Mouse (Mus musculus): ENCODE data around the gene Vsx1. TPM values are rescaled to one million over a fixed set of nuclear protein-coding genes. Genes with fewer than 3 reads are reported as not detected.

Vsx1 gene
- total RNA-seq, 1 experiment from 2014 or later: not detected

DNA sequence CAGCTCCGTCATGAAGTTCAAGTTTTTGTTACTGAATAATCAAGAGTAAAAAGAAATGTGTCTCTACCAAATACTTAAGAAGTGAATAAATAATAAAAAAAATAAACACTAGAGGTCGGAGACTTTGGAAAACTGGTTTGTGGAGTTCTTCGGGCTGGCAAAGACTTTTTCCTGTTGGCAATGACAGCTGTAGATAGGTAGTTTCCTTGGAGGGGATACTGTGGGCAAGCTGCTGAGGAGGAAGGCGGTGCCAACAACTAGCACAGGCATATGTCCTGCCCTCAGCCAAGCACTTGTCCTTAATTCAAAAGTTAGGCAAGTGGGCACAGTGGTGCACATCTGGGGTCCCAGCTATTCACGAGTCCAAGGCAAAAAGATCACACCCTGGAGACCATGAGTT is 20.2 kb downstream of the Vsx1 start:
- no peak for ATAC-seq (ENCODE audit: extremely low read depth, insufficient number of reproducible peaks, low FRiP score, poor library complexity, severe bottlenecking)

DNA sequence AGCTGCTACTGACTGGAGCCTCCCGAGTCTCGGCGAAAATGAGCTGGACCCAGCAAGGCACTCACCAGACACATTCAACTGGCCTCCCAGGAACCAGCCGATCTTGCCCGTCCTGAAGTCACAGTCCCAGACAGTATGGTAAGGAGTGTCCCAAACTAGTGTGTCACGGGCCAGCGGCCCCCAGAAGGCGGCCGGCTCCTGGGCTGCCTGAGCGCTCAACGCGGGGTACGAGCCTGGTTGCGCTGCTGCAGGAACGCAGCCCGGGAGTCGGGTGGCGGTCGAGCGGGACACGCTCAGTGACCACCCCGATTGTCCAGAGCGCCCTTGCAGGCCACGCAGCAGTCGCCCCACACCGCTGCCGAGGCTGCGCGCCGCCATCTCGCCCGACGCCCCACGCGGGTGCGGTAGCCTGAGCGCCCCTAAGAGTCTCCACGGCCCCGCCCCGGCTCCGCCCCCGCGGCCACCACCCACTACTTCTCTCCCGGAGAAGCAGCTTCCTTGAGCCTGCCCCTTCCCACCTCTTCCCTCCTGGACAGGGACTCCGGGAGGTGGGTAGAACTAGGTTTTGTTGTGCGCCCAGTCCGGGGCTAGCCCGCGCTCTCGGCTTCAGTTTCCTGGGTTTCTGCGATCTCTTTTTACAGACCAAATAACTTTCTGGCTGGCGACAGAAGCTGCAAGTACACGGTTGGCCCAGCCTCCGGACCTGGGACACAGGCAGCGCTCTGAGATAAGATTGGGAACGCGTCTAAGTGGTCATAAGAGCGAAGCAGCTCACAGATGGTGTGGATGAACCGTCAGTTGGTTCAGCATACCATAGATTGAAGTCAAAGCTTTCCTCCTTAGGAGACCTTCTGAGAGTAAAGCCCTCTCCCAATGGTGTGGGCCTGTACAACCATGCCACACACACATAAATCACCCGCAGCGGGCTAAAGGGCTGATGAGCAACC is 21.1 kb downstream of the Vsx1 start, which contains the start of gene Acss1:
Gene Acss1 (minus strand): TSS at position 681 of the 947 bp plus-strand sequence.
- no peak for ATAC-seq (ENCODE audit: extremely low read depth, insufficient number of reproducible peaks, low FRiP score, poor library complexity, severe bottlenecking)

DNA sequence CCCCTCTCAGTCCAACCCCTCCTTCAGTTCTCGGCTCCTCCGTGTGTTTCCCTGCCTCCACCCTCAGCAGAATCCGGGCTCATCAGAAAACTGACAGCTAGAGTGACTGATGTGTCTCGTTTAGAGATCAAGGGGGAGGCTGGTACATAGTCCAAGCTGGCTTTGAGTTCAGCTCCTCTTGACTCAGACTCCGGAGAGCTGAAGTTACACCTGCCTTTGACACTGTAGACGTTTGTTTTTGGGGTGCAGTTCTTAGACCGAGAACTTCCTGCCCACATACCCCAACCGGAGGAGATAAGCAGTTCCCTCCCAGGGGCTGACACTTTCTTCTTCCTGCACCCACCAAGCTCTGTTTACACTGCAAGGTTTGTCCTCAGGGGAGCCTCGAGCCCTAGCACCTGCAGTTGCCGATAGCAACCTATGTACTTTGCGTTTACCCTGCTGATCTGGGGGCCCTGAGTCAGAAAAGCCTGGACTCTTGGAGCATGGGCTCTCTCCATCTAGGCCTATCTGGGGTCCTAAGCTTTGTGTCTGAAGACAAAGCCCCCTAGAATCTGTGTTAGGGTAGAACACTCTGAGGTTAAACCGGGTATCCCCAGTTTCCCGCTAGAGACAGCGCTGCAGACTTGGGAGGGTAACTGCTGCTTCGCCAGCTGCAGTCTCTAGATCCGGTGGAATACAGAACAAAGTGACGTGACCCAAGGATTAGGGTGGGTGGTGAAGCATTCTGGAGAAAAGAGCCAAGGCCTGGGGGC is 21.9 kb downstream of the Vsx1 start:
- ATAC-seq (ENCODE audit: extremely low read depth, insufficient number of reproducible peaks, low FRiP score, poor library complexity, severe bottlenecking): peak; percentile 74

DNA sequence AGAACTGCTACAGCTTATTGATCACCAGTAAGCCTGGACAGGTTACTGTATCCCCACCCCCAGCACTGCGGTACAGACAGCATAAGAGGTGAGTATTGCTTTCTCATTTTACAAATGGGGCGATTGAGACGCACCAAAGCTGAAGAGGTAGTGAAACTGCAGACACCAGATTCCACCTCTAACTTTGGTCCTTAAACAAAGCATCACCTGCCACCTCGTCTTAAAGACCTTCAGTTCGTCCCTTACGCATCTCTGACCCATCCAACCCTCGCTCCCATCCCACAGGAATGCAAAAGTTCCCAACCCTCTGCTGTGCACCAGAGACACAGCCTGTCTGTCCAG is 22.5 kb downstream of the Vsx1 start:
- peak; percentile 33 for ATAC-seq (ENCODE audit: extremely low read depth, insufficient number of reproducible peaks, low FRiP score, poor library complexity, severe bottlenecking)

GRCm38 (mm10) chr2:150665534-150666451 is 23.4 kb downstream of the Vsx1 start:
- no peak for ATAC-seq (ENCODE audit: extremely low read depth, insufficient number of reproducible peaks, low FRiP score, poor library complexity, severe bottlenecking)

DNA sequence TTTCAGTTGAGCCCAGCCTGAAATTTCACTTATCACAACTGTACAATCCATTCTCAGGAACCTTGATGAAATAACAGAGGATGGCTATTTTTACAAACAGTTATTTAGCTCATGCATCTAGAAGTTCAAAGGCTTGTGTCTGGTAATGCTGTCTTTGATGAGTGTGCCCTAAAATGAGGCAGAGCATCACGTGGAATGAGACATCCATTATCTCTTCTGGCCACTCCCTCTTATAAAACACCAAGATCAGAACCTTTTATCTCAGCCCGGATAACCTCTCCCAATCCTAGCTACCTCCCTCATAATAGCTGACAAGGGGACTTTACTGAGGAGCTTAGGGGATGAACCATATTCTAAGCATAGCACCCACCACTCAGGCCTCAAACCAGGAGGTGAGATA is 24.2 kb downstream of the Vsx1 start:
- no peak for ATAC-seq (ENCODE audit: extremely low read depth, insufficient number of reproducible peaks, low FRiP score, poor library complexity, severe bottlenecking)

- ATAC-seq (ENCODE audit: extremely low read depth, insufficient number of reproducible peaks, low FRiP score, poor library complexity, severe bottlenecking): no peak
Measured at GRCm38 (mm10) chr2:150664152-150664920, 24.8 kb downstream of the Vsx1 start.

DNA sequence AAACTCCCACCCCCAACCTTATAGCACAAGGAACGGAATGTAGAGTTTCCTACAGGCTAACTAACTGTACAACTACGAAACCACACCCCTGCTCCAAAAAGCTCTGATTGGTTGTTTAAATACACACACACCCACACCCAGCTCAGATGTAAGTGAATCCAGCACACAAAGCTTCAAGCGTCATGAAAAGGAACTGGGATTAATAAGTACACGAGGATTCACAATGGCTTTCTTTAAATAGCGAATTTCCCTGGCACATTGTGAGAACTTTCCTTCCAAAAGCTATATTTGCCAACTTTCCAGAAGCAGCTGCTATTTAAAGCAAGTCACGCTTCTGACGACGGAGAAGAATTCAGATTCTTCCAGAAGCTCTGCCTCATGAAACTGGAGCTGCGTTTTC is 25.9 kb downstream of the Vsx1 start:
- no peak for ATAC-seq (ENCODE audit: extremely low read depth, insufficient number of reproducible peaks, low FRiP score, poor library complexity, severe bottlenecking)

- ATAC-seq (ENCODE audit: extremely low read depth, insufficient number of reproducible peaks, low FRiP score, poor library complexity, severe bottlenecking): no peak
Measured at GRCm38 (mm10) chr2:150662007-150662406, 27.2 kb downstream of the Vsx1 start.

GRCm38 (mm10) chr2:150660668-150661451 is 28.3 kb downstream of the Vsx1 start:
- no peak for ATAC-seq (ENCODE audit: extremely low read depth, insufficient number of reproducible peaks, low FRiP score, poor library complexity, severe bottlenecking)

DNA sequence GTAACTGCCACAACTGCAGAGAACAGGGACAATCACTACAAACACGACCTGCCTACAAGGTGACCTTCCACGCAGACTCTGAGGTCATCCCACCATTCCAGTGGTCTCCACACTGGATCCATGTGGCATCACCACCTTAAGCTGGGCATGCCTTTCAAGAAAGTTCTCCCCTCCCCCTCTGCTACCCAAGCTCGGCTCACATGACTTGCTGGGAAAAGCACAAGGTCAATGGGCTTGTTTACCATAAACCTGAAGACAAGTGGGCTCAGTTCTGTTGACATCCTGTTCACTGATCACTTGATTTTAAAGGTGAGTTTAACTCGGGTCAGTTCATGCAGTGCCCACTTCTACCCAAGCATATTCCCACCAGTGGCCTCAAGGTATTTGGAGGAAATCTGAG is 29.1 kb downstream of the Vsx1 start:
- ATAC-seq (ENCODE audit: extremely low read depth, insufficient number of reproducible peaks, low FRiP score, poor library complexity, severe bottlenecking): no peak

GRCm38 (mm10) chr2:150656975-150657768 is 32.0 kb downstream of the Vsx1 start:
- no peak for ATAC-seq (ENCODE audit: extremely low read depth, insufficient number of reproducible peaks, low FRiP score, poor library complexity, severe bottlenecking)

- no peak for ATAC-seq (ENCODE audit: extremely low read depth, insufficient number of reproducible peaks, low FRiP score, poor library complexity, severe bottlenecking)
Measured at GRCm38 (mm10) chr2:150656112-150656511, 33.0 kb downstream of the Vsx1 start.

DNA sequence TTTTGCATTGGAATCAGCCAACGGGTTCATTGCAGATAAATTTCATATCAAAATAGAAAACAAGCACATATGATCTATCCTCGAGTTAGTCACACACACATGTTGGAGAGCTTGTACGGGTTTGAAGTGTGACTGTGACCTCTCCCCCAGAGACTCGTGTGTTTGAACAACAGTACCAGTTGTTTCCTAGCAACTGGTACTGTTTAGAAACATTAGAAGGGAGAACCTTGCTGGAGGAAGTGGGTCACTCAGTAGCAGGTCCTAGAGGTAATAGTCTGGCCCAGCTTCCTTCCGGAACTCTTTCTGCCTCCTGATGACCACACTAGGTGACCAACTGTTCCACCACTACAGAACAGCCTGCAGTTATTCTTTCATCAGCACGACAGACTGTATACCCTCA is 33.9 kb downstream of the Vsx1 start:
- ATAC-seq (ENCODE audit: extremely low read depth, insufficient number of reproducible peaks, low FRiP score, poor library complexity, severe bottlenecking): peak; percentile 54; the same call in 1 of the 2 replicates

- no peak for ATAC-seq (ENCODE audit: extremely low read depth, insufficient number of reproducible peaks, low FRiP score, poor library complexity, severe bottlenecking)
Measured at GRCm38 (mm10) chr2:150654814-150655213, 34.3 kb downstream of the Vsx1 start.

DNA sequence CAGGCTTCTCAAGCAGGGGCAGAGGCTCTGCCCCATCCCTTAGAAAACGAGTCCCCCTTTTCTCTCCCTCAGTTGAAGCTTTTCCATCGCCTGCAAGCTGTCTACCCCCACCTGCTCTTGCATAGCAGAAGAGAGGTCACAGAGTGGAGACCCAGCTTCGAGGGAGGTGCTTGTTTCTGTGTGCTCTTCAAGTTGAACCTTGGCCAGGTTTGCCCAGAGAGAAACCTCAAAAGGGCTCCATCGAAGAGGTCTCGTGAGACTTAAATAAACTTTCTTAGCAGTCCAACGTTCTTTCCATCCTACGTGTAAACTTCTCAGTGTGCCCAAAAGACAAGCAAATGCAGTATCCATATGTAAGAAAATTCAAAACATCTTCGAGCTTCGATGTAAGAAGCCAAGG is 37.8 kb downstream of the Vsx1 start:
- no peak for ATAC-seq (ENCODE audit: extremely low read depth, insufficient number of reproducible peaks, low FRiP score, poor library complexity, severe bottlenecking)

DNA sequence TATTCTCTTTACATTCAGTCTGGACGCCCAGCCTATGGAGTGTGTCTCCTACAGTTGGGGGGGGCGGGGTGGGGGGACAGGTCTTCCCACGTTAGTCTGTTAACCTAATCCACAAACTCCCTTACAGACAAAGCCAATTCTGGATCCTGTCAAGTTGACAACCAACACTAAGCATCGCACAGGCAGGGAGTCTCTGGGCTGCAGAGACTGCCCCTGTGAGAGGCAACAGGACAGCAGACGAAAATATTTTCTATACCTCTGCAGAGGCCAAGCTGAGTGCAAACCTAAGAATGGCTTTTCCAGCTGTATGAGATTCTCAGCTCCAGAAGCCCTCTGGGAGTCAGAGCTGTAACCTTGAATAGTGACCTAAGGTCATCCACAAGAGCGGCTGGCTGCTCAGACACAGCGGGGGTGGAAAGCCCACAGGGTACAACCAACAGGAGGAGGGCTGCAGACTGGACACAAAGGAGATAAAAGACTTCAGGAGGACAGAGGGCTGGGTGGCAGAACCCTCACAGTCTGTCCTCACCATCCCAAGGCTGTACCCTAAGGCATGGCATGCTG is 38.6 kb downstream of the Vsx1 start:
- no peak for ATAC-seq (ENCODE audit: extremely low read depth, insufficient number of reproducible peaks, low FRiP score, poor library complexity, severe bottlenecking)

Data from neutrophil, adult 5-6 weeks (primary cell).